Mouse (Mus musculus) myocyte (in vitro differentiated cells): ENCODE data around the gene Aip. TPM values are rescaled to one million over a fixed set of nuclear protein-coding genes. Genes with fewer than 3 reads are reported as not detected.
A peak's percentile ranks its signal among the peaks of the same experiment; 100 is the strongest.

Experiments used
- H3K27me3 ChIP-seq: one replicate; pipeline ENCODE4 v1.6.1; 2011; ENCODE audit not compliant: control insufficient read depth, insufficient read depth, insufficient read length
- H3K36me3 ChIP-seq: one replicate; pipeline ENCODE4 v1.6.1; 2011; ENCODE audit not compliant: control insufficient read depth, insufficient read depth
- H3K4me2 ChIP-seq: one replicate; pipeline ENCODE4 v1.6.1; 2011; ENCODE audit warnings: low read depth, control low read depth
- H3K4me3 ChIP-seq: one replicate; pipeline ENCODE4 v1.5.1; 2011; ENCODE audit warnings: mild to moderate bottlenecking, control low read depth, moderate library complexity
- H3K79me2 ChIP-seq: one replicate; pipeline ENCODE4 v1.6.1; 2011; ENCODE audit not compliant: control insufficient read depth, insufficient read depth
- H3ac ChIP-seq: one replicate; pipeline ENCODE4 v1.6.1; 2011; ENCODE audit not compliant: control insufficient read depth, insufficient read length
- CEBPB ChIP-seq: IDR thresholded peaks from 2 replicates; pipeline ENCODE4 v1.6.1; 2011; ENCODE audit warnings: mild to moderate bottlenecking, moderate library complexity; ENCODE audit not compliant: poor library complexity, insufficient read depth, severe bottlenecking
- E2F4 ChIP-seq: IDR thresholded peaks from one replicate; pipeline ENCODE4 v1.6.1; 2011; ENCODE audit warnings: mild to moderate bottlenecking, control low read depth, moderate library complexity; ENCODE audit not compliant: insufficient read depth
- MAX ChIP-seq: IDR thresholded peaks from one replicate; pipeline ENCODE4 v1.6.1; 2011; ENCODE audit warnings: low read depth, mild to moderate bottlenecking, control low read depth
- MYOD1 ChIP-seq, 3 experiments: IDR thresholded peaks; one replicate each; pipeline ENCODE4 v1.6.1; 2011; ENCODE audit warnings: control low read depth in 2 of 3, low read depth in 2 of 3, mild to moderate bottlenecking in 2 of 3, moderate library complexity in 1 of 3; ENCODE audit not compliant: insufficient read length in 2 of 3, control insufficient read depth in 1 of 3
- MYOG ChIP-seq, 3 experiments: IDR thresholded peaks; one replicate each; pipeline ENCODE4 v1.6.1; 2011; ENCODE audit warnings: control low read depth in 2 of 3, low read depth in 2 of 3, mild to moderate bottlenecking in 2 of 3; ENCODE audit not compliant: insufficient read length in 2 of 3, control insufficient read depth in 1 of 3, insufficient read depth in 1 of 3
- POLR2A ChIP-seq: IDR thresholded peaks from one replicate; pipeline ENCODE4 v1.6.1; 2011; ENCODE audit warnings: low read depth, mild to moderate bottlenecking, control low read depth, moderate library complexity; ENCODE audit not compliant: insufficient read length
- POLR2AphosphoS2 ChIP-seq: IDR thresholded peaks from one replicate; pipeline ENCODE4 v1.6.1; 2011; ENCODE audit warnings: low read depth, control low read depth; ENCODE audit not compliant: insufficient read length
- REST ChIP-seq: IDR thresholded peaks from one replicate; pipeline ENCODE4 v1.6.1; 2011; ENCODE audit warnings: mild to moderate bottlenecking, control low read depth, moderate library complexity; ENCODE audit not compliant: insufficient read depth, insufficient read length
- SRF ChIP-seq: IDR thresholded peaks from one replicate; pipeline ENCODE4 v1.6.1; 2011; ENCODE audit warnings: low read depth; ENCODE audit not compliant: control insufficient read depth, insufficient read length
- TCF3 ChIP-seq: IDR thresholded peaks from one replicate; pipeline ENCODE4 v1.6.1; 2011; ENCODE audit warnings: low read depth, control low read depth; ENCODE audit not compliant: insufficient read length
- USF1 ChIP-seq: IDR thresholded peaks from one replicate; pipeline ENCODE4 v1.6.1; 2011; ENCODE audit warnings: low read depth, mild to moderate bottlenecking, control low read depth, moderate library complexity
- polyA plus RNA-seq: library from polyadenylated mRNA; unstranded; fragments of >200 nt; fragmentation: generic; extraction: Trizol; gene quantifications from one replicate; pipeline ENCODE4 v1.2.1, GENCODE M21; 2012; ENCODE audit warnings: missing spikeins

Gene Aip
- polyA plus RNA-seq = 250 TPM

- Histone ChIP-seq H3ac (peak within 1 kb of the TSS; percentile 39), H3K79me2 (peaks cover 17% of the 10 kb centered on the region), H3K27me3 (no peaks in the 10 kb centered on the region), H3K4me3 (peak within 1 kb of the TSS; percentile 59), H3K4me2 (peak within 1 kb of the TSS; percentile 90), H3K36me3 (peaks cover 6% of the 10 kb centered on the region)
- TF ChIP-seq MAX = no peak
- TF ChIP-seq SRF = peak; percentile 75
- no peak for TF ChIP-seq CEBPB
- peak; percentile 24 for TF ChIP-seq E2F4
- peak; percentile 71 for TF ChIP-seq POLR2A
- peak in 1 of 3 experiments; percentile 55 for TF ChIP-seq MYOG (IDR thresholded peaks at IDR 0.05; ENCODE audit: control insufficient read depth in 1 of 3, insufficient read depth in 1 of 3, insufficient read length in 2 of 3, low read depth in 2 of 3)
- peak; percentile 47 for TF ChIP-seq POLR2AphosphoS2
- TF ChIP-seq USF1 = peak; percentile 95
- TF ChIP-seq REST = no peak
- TF ChIP-seq MYOD1 (IDR thresholded peaks at IDR 0.05; ENCODE audit: control insufficient read depth in 1 of 3, insufficient read length in 2 of 3, low read depth in 2 of 3) = no peak
Measured at GRCm38 (mm10) chr19:4125741-4126696, at the start of gene Aip. Aip (minus strand) TSS chr19:4125858.

- no peak overlapping the region for H3K4me3 ChIP-seq
Measured at GRCm38 (mm10) chr19:4172925-4173324, 47.3 kb upstream of the Aip start.

GRCm38 (mm10) chr19:4171393-4172290 lies 46.0 kb upstream of the Aip start:
- Histone ChIP-seq H3K79me2 (no peaks in the 10 kb centered on the region), H3ac (no peak overlapping the region), H3K36me3 (no peaks in the 10 kb centered on the region), H3K4me2 (peak overlapping the region; percentile 56), H3K4me3 (no peak overlapping the region), H3K27me3 (no peaks in the 10 kb centered on the region)
- TF ChIP-seq MAX = no peak
- peak; percentile 44 for TF ChIP-seq POLR2AphosphoS2
- peak; percentile 27 for TF ChIP-seq POLR2A
- peak in 1 of 3 experiments; percentile 51 for TF ChIP-seq MYOD1 (IDR thresholded peaks at IDR 0.05; ENCODE audit: control insufficient read depth in 1 of 3, insufficient read length in 2 of 3, low read depth in 2 of 3)
- no peak for TF ChIP-seq E2F4
- peak in 1 of 3 experiments; percentile 71 for TF ChIP-seq MYOG (IDR thresholded peaks at IDR 0.05; ENCODE audit: control insufficient read depth in 1 of 3, insufficient read depth in 1 of 3, insufficient read length in 2 of 3, low read depth in 2 of 3)

More at GRCm38 (mm10) chr19:4172925-4173324, 47.3 kb upstream of the Aip start:
- no peaks in the 10 kb centered on the region for H3K27me3 ChIP-seq
- TF ChIP-seq MYOG (IDR thresholded peaks at IDR 0.05; ENCODE audit: control insufficient read depth in 1 of 3, insufficient read depth in 1 of 3, insufficient read length in 2 of 3, low read depth in 2 of 3) (no peak), SRF (no peak), POLR2A (no peak), TCF3 (no peak), POLR2AphosphoS2 (no peak), MYOD1 (IDR thresholded peaks at IDR 0.05; ENCODE audit: control insufficient read depth in 1 of 3, insufficient read length in 2 of 3, low read depth in 2 of 3) (no peak), E2F4 (no peak), CEBPB (no peak), USF1 (no peak), MAX (no peak)
- H3K36me3 ChIP-seq = no peaks in the 10 kb centered on the region
- H3ac ChIP-seq = no peak overlapping the region
- H3K4me2 ChIP-seq = no peak overlapping the region
- H3K79me2 ChIP-seq = no peaks in the 10 kb centered on the region

GRCm38 (mm10) chr19:4170723-4171392 lies 45.2 kb upstream of the Aip start:
- H3K36me3 ChIP-seq = no peaks in the 10 kb centered on the region
- TF ChIP-seq SRF (no peak), MYOD1 (IDR thresholded peaks at IDR 0.05; ENCODE audit: control insufficient read depth in 1 of 3, insufficient read length in 2 of 3, low read depth in 2 of 3) (peak in 1 of 3 experiments; percentile 17), MYOG (IDR thresholded peaks at IDR 0.05; ENCODE audit: control insufficient read depth in 1 of 3, insufficient read depth in 1 of 3, insufficient read length in 2 of 3, low read depth in 2 of 3) (no peak), REST (no peak), USF1 (no peak), POLR2A (peak; percentile 6), E2F4 (no peak)
- H3ac ChIP-seq = no peak overlapping the region
- H3K27me3 ChIP-seq = no peaks in the 10 kb centered on the region
- H3K4me3 ChIP-seq = no peak overlapping the region
- no peaks in the 10 kb centered on the region for H3K79me2 ChIP-seq
- peak overlapping the region; percentile 56 for H3K4me2 ChIP-seq
